Mouse (Mus musculus): Measurements from ENCODE around the gene Ccdc171.

Ccdc171 gene

GRCm38 (mm10) chr4:83794315-83794922 lies 269.1 kb downstream of the Ccdc171 start:
- DNase-seq (ENCODE audit: low read depth, low spot score), result peak; percentile 81

GRCm38 (mm10) chr4:83794930-83795459 lies 269.6 kb downstream of the Ccdc171 start:
- no peak for DNase-seq (ENCODE audit: low read depth, low spot score)

GRCm38 (mm10) chr4:83797976-83798375 lies 272.6 kb downstream of the Ccdc171 start:
- no peak for DNase-seq (ENCODE audit: low read depth, low spot score)

GRCm38 (mm10) chr4:83798674-83799430 lies 273.5 kb downstream of the Ccdc171 start:
- DNase-seq (ENCODE audit: low read depth, low spot score), result no peak

DNA sequence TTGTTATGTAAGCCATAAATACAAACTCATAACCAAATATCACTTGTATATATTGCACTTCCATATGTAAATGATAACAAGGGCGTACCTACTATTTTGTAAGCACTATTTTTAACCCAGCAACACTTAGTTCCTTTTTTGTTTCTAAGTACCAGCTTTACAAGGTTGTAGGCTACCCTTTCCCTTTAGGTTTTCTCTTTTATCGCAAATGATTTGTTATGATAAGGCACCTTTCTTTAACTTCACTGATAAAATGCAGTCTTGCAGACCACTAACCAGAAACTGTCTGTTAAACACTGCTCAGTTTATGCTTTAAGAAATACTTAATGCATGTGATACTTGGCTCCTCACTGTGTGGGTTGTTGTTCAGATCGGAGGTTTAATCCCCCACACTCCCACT lies 275.1 kb downstream of the Ccdc171 start:
- DNase-seq (ENCODE audit: low read depth, low spot score), result no peak

GRCm38 (mm10) chr4:83816925-83817324 lies 291.6 kb downstream of the Ccdc171 start:
- DNase-seq (ENCODE audit: low read depth, low spot score), result no peak

- no peak for DNase-seq (ENCODE audit: low read depth, low spot score)
These were observed 304.5 kb downstream of the Ccdc171 start for GRCm38 (mm10) chr4:83829718-83830459.

GRCm38 (mm10) chr4:83830891-83831880 lies 305.8 kb downstream of the Ccdc171 start:
- DNase-seq (ENCODE audit: low read depth, low spot score), result peak; percentile 56

DNA sequence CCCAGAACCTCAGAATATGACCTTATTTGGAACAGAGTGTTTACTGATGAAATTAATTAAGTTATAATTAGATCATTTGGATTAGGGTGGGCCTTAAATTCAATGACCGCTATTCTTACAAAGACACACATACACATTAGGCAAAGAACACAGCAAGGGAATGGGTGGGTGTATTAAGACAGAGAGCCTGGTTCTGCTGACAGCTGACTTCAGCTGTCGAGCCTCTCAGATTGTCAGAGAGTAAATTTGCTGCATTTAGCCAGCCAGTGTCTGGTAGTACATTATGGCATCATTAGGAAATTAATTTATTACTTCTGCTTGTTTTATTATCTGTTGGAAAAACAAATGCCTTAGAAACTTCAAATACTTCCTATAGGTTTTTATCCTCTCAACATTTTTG lies 313.7 kb downstream of the Ccdc171 start:
- DNase-seq (ENCODE audit: low read depth, low spot score), result no peak

DNA sequence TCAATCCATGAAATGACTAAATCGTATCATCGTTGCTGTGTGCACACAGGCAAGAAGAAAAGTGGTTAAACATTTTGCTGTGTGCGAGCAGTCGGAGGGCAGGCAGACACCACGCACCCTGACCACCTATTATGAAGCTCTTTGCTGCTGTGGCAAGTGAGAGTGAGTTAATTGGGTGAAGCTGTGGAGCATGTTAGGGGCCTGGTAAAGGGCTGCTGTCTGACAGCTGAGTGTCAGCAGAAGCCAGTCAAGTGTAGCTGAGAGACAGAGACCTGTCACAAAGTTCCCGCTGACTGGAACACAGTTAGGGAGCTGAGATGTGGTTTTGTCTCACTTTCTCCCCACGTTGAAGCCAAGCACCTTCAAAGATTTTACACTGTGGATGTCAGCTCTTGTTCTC lies 321.0 kb downstream of the Ccdc171 start:
- no peak for DNase-seq (ENCODE audit: low read depth, low spot score)

DNA sequence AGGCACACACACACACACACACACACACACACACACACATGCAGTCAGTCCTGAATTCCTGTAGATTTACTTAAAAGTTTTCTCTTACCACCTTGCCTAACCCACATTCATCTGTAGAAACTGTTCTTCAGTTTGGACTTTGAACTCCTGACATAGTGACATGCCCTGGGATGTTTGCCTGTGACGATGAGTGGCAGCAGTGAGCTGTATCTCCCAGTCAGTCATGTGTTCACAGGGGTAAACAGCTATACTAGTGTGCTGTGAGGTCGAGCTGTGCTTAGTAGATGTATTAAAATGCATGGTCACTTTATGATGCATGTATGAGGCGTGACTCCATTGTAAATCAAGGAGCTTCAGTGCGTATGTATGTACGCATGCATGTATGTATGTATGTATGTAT lies 328.5 kb downstream of the Ccdc171 start:
- no peak for DNase-seq (ENCODE audit: low read depth, low spot score)

DNA sequence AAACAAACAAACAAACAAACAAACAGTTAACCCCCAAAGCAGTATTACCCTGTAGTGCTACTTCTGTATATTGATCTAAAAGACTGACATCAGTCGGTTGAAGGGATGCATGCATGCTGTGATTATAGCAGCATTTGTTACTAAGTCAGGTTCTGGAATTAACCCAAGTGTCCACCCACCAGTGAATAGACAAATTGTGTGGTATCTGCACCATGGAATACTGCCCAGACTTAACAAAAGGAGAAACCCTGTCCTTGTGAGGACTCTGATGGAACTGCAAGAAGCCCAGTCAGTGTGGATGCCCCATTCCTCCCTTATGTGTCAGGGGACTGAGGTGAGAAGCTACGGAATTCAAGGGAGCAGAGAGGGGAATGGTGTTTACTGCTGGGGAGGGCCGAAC lies 336.4 kb downstream of the Ccdc171 start:
- DNase-seq (ENCODE audit: low read depth, low spot score), result peak; percentile 38

DNA sequence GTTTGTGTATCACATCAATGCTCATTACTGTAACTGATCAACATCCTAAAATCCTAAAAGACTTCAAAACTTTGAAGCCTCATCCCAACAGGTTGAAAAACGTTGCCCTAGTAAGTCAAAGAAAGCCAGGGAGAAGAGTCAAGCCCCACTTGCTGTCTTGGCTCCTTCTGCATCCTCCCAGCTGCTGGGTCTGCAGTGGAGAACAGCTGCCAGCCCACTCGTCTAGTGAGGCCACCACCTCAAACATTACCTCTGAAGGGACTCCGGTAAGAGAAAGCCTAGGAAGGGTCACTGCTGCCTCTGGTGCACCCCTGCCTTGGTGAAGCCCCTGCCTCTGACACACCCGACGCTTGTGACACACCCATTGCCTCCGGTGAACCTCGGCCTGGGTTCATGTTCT lies 336.9 kb downstream of the Ccdc171 start:
- DNase-seq (ENCODE audit: low read depth, low spot score), result no peak

GRCm38 (mm10) chr4:83876600-83876999 lies 351.3 kb downstream of the Ccdc171 start:
- no peak for DNase-seq (ENCODE audit: low read depth, low spot score)

DNA sequence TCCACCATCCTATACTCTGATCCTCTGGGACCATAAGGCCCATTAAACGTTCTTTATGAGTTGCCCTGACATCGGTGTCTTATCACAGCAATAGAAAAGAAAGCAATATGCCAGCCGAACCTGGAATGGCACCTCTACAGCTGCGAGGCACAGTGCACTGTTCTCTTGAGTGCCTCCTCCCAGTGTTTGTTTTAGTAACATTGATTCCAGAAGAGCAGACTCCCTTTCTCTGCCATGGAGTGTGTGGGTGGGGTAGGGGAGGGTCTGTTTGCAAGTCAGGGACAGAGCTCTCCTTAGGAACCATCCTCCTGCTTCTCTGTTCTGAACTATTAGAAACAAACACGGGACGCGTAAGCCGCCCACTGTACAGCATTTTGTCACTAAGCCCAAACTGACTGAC lies 352.9 kb downstream of the Ccdc171 start:
- no peak for DNase-seq (ENCODE audit: low read depth, low spot score)

DNA sequence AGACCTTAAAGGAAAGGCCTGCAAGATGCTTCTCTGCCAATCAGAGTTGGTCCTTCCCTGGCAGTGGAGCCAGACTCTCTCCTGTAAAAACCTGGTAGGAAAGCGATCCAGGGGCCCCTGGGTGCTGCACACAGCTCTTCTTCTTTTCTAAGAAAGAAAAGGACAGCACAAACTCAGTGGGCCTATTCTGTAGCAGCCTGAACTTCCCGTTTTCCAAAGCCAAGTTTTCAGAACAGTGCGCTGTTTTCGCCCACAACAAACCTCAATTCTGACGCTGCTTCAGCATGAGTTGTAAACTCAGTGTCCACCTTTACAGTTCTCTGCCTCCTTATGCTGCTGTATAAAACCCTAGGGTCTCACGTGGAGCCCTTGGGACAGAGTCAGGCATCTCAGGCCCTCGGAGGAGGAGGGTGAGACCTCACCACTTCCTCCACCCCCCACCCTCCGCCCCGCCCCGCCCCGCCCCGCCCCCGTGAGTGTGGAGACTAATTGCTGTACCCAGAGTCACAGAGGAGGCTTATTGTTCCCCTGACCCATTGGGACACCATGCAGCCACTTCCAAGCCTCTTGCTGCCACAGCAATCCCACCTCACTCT lies 363.2 kb downstream of the Ccdc171 start:
- no peak for DNase-seq (ENCODE audit: low read depth, low spot score)

GRCm38 (mm10) chr4:83902081-83902645 lies 376.8 kb downstream of the Ccdc171 start:
- no peak for DNase-seq (ENCODE audit: low read depth, low spot score)

Measured in 3T3-L1 (cell line).